Mouse (Mus musculus) gastrocnemius, adult 2 months (tissue): ENCODE results near the gene C1qtnf9. TPM values are rescaled to one million over a fixed set of nuclear protein-coding genes. Genes with fewer than 3 reads are reported as not detected.

ENCODE experiments used
- DNase-seq: peaks from one replicate; pipeline ENCODE4 v3.0.0; 2022
- H3K27ac ChIP-seq: fragments of 200-600 bp; 2 replicates; pipeline ENCODE4 v1.8.1; 2022; ENCODE audit warnings: mild to moderate bottlenecking
- H3K4me3 ChIP-seq: fragments of 200-600 bp; 2 replicates; pipeline ENCODE4 v1.8.1; 2022; ENCODE audit warnings: mild to moderate bottlenecking, moderate library complexity
- CTCF ChIP-seq: fragments of 200-600 bp; IDR thresholded peaks from 2 replicates; pipeline ENCODE4 v1.8.1; 2022; ENCODE audit warnings: antibody characterized with exemption, mild to moderate bottlenecking, moderate library complexity
- intact Hi-C: fragments of 180-260 bp; cut with DNase I; formaldehyde crosslinking; loops from one replicate; pipeline ENCODE4 v1.15.1; 2025
- total RNA-seq, 2 experiments: library from RNA; stranded (reverse); gene quantifications; 2 replicates each; pipeline ENCODE4 v1.2.3; 2021

The C1qtnf9 gene
- total RNA-seq, 2 experiments from 2014 or later: 18.0 to 20.4 TPM

DNA sequence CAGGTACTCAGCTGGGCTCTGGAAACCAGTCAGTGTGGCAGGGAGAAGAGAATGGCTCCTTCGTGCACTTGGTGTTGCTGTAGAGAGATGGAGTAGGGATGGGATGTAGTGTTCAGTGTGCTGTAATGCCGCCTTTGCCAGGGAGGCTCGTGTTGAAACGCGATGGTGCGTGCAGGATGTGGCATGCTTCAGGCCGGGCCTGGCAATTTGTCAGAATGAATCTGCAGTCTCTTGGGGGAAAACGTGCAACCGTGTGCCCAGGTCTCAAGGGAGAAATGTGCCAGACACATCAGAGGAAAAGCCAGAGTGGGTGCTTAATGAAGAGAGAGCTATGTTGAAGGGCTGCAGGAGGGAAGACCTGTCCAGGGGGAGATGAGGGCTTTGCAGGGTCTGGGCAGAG, 37.0 kb downstream of the C1qtnf9 start:
- intact Hi-C loops: no loop called here
- TF ChIP-seq CTCF: no peak

DNA sequence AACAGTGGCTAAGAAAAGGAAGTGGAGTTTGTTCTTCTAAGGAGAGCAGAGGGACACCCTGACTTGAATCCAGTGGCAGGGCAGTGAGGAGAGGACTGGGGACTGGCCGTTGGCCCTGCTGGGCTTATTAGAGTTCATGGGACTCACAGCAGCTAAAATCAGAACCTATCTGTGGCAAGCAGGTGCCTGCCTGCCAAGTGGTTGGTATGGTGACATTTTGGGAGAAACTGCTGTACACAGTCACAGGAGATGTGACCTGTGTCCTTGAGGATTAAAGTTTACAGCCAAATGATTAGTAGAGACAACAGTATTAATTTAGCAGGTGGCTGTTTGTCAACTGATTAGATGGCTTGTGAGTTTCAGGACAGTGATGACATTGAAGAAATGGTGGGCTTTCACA, 37.9 kb downstream of the C1qtnf9 start:
- peak overlapping the region; percentile 65 for H3K27ac ChIP-seq
- intact Hi-C loops: no loop called here
- H3K4me3 ChIP-seq: no peak overlapping the region
- DNase-seq: peak; percentile 47
- no peak for TF ChIP-seq CTCF

More for the DNA sequence above, 37.0 kb downstream of the C1qtnf9 start:
- H3K4me3 ChIP-seq: no peak overlapping the region
- no peak for DNase-seq
- H3K27ac ChIP-seq: no peak overlapping the region; the same call in 1 of the 2 replicates

DNA sequence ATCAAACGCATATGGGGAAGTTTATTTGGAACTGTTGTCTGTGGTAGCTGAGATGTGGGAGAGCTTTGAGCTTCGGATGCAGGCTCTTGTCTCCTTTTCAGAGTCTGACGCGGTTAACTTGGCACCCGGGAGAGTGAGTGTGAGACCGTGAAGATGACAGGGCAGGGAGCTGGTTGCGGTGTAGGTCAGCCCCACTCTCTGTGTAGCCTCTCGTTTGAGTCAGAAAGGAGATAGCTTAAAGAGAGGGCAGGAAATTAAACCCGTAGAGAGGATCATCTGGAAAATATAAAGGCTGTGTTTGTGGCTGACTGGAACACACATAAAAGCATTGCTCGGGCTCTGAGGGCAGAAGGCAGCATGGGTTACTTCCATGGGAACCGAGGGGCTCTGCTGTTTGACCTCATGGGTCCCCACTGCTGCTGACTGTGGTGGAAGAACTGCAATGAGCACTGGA, 39.0 kb downstream of the C1qtnf9 start:
- no peak for TF ChIP-seq CTCF
- Histone ChIP-seq H3K4me3 (no peak overlapping the region), H3K27ac (no peak overlapping the region)
- intact Hi-C loops: no loop called here
- no peak for DNase-seq

DNA sequence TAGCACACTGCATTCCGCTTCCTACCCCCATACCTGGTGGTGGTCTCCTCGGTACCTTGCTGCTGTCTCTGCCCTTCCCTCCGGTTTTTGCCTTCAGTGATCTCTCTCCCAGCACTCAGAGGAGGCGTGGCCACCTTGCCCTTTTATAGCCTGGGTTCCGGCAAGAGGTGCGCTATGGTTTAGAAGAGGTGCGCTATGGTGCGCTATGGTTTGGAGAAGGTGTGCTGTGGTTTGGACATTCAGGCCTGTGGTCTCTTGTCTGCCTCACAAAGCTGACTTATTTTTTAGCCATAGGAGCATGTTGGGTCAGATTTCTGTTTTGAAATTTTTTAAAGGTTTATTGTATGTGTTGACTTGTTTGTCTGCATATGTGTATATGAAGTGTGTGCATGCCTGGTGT, 41.9 kb downstream of the C1qtnf9 start:
- intact Hi-C loops: no loop called here
- Histone ChIP-seq H3K4me3 (no peak overlapping the region), H3K27ac (no peak overlapping the region)
- TF ChIP-seq CTCF: no peak
- DNase-seq: no peak

DNA sequence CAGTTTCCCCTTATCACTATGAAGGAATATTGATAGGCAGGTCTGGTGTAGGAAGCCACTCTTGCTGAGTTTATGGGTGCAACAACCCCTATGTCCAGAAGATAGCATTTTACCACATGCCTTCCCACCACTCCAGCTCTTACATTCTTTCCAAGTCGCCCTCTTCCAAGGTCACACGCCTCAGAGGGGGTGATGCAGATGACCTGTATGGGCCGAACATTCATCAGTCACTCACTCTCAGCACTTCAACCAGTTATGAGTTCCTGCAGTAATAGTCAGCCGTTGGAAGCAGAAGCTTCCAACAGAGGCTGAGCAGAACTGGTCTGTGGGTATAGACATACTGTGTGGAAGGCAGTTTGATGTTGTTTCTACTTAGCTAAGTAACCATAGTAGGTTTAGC, 43.6 kb downstream of the C1qtnf9 start:
- no peak for TF ChIP-seq CTCF
- DNase-seq: no peak
- Histone ChIP-seq H3K27ac (no peak overlapping the region), H3K4me3 (no peak overlapping the region)
- intact Hi-C loops: no loop called here

DNA sequence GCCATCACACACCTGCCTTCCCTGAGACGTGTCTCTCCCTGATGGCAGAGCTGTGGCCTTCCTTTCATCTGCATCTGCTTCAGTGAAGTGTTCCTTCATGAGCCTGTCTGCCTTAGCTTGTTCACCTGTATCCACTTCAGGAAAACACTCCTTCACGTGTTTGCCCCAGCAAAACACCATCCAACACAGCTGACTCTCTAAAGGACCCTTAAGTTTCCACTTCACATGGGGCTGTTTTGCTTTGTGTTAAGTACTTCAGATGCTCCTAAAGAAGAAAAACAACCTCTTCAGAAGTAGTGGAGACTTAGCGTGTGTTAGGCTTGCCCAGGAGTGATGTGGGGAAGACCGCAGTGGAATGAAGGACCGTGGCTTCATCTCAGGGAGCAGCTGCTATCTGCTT, 47.2 kb downstream of the C1qtnf9 start:
- intact Hi-C loops: no loop called here
- Histone ChIP-seq H3K27ac (no peak overlapping the region), H3K4me3 (no peak overlapping the region)
- DNase-seq: no peak
- TF ChIP-seq CTCF: no peak

DNA sequence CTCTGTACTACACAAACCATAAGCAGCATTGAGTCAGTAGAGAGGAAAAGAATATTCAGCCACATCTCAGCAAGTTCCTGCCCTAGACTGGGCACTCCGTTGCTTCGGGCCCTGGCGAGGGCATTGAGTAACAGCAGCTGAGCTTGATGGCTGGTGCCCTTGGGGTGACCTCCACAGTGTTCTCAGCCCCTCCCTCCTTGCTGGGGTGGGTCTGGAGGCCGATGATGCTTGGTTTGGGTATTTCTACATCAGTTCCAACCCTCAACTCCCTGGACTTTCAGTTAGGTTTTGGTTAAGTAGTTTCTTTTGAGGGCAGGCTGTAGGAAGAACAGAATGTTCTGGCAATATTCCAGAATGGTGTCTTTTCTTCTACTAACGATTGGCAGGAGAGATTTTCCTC, 50.1 kb downstream of the C1qtnf9 start:
- no peak for DNase-seq
- TF ChIP-seq CTCF: no peak
- no peak overlapping the region for H3K4me3 ChIP-seq
- H3K27ac ChIP-seq: no peak overlapping the region
- intact Hi-C loops: no loop called here

DNA sequence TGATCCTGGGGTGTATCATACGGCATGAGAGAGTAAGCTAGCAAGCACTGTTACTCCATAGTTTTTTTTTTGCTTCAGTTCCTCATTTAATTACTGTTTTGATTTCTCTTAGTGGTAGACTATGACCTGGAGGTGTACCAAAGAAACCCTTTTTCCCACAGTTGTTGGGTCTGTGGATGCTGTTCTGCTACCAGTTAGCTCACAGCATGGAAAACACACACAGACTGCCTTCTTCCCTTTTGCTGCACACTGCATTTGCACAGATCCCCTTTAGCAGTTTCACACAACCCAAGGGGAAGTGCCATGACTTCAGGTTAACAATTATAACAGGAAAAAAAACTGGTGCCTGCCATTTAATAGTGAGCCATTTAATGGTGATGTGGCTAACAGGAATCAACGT, 62.2 kb downstream of the C1qtnf9 start:
- TF ChIP-seq CTCF: no peak
- H3K27ac ChIP-seq: no peak overlapping the region
- intact Hi-C loops: no loop called here
- no peak overlapping the region for H3K4me3 ChIP-seq
- no peak for DNase-seq

Other genes with a start within 250 kb of the C1qtnf9 start
- gene Spata13, start 134.1 kb upstream of the C1qtnf9 start, total RNA-seq: 1 to 10 TPM; 3.8 to 4.3 TPM
- 10 to 100 TPM; 32.7 to 38.3 TPM for gene Mipep, start 16.4 kb downstream of the C1qtnf9 start, total RNA-seq